Comparison of ENCODE assay signal across 7 mouse cellular contexts in the genomic region with DNA sequence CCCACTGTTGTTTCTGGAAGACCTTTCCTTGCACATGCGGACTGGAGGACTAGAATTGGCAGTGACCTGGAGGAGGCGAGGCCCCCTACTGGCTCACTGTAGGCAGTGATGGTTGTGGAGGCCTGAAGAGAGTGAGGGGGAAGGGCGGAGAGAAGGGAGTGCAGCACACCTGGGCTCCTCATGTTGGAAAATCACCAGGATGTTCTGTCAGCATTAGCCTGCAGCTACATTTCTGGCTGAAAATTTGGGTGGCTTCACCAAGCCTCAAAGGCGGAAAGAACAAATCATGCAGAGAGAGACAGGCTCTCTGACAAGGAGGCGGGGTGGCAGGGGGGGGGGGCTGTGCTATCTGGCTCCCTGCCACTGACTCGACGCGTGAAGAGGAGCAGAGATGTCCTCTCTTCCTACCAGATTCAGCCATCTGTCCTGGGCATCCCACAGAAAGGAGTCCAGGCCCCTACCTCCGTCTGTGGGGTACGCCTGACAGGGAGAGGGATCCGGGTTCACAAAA.
DNase-seq lines count a peak whose midpoint lies in the region; ATAC-seq and TF ChIP-seq lines count a peak whose summit lies in the region.

No protein-coding gene starts in this region.

- no peaks in the 10 kb centered on the region for H3K27me3 ChIP-seq in liver, embryonic 12.5 days (replicated peaks)
- H3K27me3 ChIP-seq in embryonic facial prominence, embryonic 12.5 days: no peaks in the 10 kb centered on the region
- H3K27me3 ChIP-seq in limb, embryonic 15.5 days: no peaks in the 10 kb centered on the region

- no peak overlapping the region for H3K4me3 ChIP-seq in liver, embryonic 12.5 days
- H3K4me3 ChIP-seq in bone marrow, adult 2 months (replicated peaks; ENCODE audit: control insufficient read depth, low read depth, low read length): no peak overlapping the region
- H3K4me3 ChIP-seq in embryonic facial prominence, embryonic 12.5 days: no peak overlapping the region
- H3K4me3 ChIP-seq in limb, embryonic 15.5 days: no peak overlapping the region

- H3K36me3 ChIP-seq in liver, embryonic 12.5 days: no peaks in the 10 kb centered on the region
- H3K36me3 ChIP-seq in embryonic facial prominence, embryonic 12.5 days: no peaks in the 10 kb centered on the region
- no peaks in the 10 kb centered on the region for H3K36me3 ChIP-seq in limb, embryonic 15.5 days

- TF ChIP-seq POLR2A in bone marrow, adult 2 months (IDR thresholded peaks at IDR 0.05; ENCODE audit: borderline replicate concordance, control insufficient read depth, low read depth, low read length): no peak

- ATAC-seq in liver, embryonic 12.5 days: no peak
- 0 out of 2 replicates have a peak, but pooled peaks have one; percentile 54 for ATAC-seq in embryonic facial prominence, embryonic 12.5 days (ENCODE audit: insufficient number of reproducible peaks, insufficient read depth, low FRiP score, low TSS enrichment)
- peak; percentile 40 for ATAC-seq in limb, embryonic 15.5 days (ENCODE audit: insufficient number of reproducible peaks, low FRiP score, low TSS enrichment, low read depth)

- no peak overlapping the region for H3K9ac ChIP-seq in liver, embryonic 12.5 days
- no peak overlapping the region for H3K9ac ChIP-seq in embryonic facial prominence, embryonic 12.5 days
- H3K9ac ChIP-seq in limb, embryonic 15.5 days: no peak overlapping the region

- peak; percentile 18; the same call in 1 of the 2 replicates for TF ChIP-seq CTCF in bone marrow, adult 2 months (IDR thresholded peaks at IDR 0.05; ENCODE audit: control insufficient read depth, insufficient read depth, low read length)

- WGBS in liver, embryonic 12.5 days (ENCODE audit: insufficient replicate concordance): 50% methylated on average over 11 of the region's 11 CpGs
- WGBS in bone marrow, adult 2 months: 72% methylated on average over 11 of the region's 11 CpGs
- WGBS in embryonic facial prominence, embryonic 12.5 days: 46% methylated on average over 11 of the region's 11 CpGs
- WGBS in limb, embryonic 15.5 days: 45% methylated on average over 11 of the region's 11 CpGs

- H3K4me2 ChIP-seq in liver, embryonic 12.5 days: no peak overlapping the region
- no peak overlapping the region; the same call in 1 of the 2 replicates for H3K4me2 ChIP-seq in embryonic facial prominence, embryonic 12.5 days (replicated peaks)
- H3K4me2 ChIP-seq in limb, embryonic 15.5 days: no peak overlapping the region

- DNase-seq in liver: peak; percentile 22
- DNase-seq in spleen, adult 18-20 months: no peak
- no peak for DNase-seq in spleen, postnatal 14 days (ENCODE audit: low spot score in 2 of 2)

- no peak overlapping the region for H3K27ac ChIP-seq in liver, embryonic 12.5 days
- no peak overlapping the region for H3K27ac ChIP-seq in bone marrow, adult 2 months (ENCODE audit: control insufficient read depth, insufficient read depth, low read depth, low read length, poor library complexity)
- 0 out of 2 replicates have a peak overlapping the region, but pooled peaks have one; percentile 36 for H3K27ac ChIP-seq in embryonic facial prominence, embryonic 12.5 days
- H3K27ac ChIP-seq in limb, embryonic 15.5 days: no peak overlapping the region

- H3K9me3 ChIP-seq in liver, embryonic 12.5 days (replicated peaks): no peaks in the 10 kb centered on the region
- H3K9me3 ChIP-seq in embryonic facial prominence, embryonic 12.5 days: no peaks in the 10 kb centered on the region
- no peaks in the 10 kb centered on the region for H3K9me3 ChIP-seq in limb, embryonic 15.5 days

- no peaks in the 10 kb centered on the region for H3K4me1 ChIP-seq in liver, embryonic 12.5 days
- H3K4me1 ChIP-seq in bone marrow, adult 2 months (ENCODE audit: control insufficient read depth, insufficient read depth, low read length): no peaks in the 10 kb centered on the region
- peaks cover 10% of the 10 kb centered on the region; the same call in 1 of the 2 replicates for H3K4me1 ChIP-seq in embryonic facial prominence, embryonic 12.5 days
- H3K4me1 ChIP-seq in limb, embryonic 15.5 days: peaks cover 13% of the 10 kb centered on the region
